Mouse (Mus musculus) lung, embryonic 16.5 days (tissue): ENCODE measurements at regions not wholly inside any gene's neighbourhood (a gene's known extent, or its start where the extent isn't known, plus 50 kb on each side); places are given as distances from the start of the nearest gene placed in this dataset.

ENCODE experiments used
- ATAC-seq: fragments of 200-750 bp; cut with Nextera tagmentation; 2 replicates; pipeline ENCODE4 v1.8.0; 2017; ENCODE audit warnings: low read depth, mild to moderate bottlenecking, moderate library complexity
- H3K27ac ChIP-seq: fragments of 300-500 bp; sonication (generic); 2 replicates; pipeline ENCODE4 v1.5.1; 2014; ENCODE audit warnings: mild to moderate bottlenecking, control low read depth, low read length
- H3K27me3 ChIP-seq: fragments of 300-500 bp; sonication (generic); 2 replicates; pipeline ENCODE4 v1.6.1; 2014; ENCODE audit warnings: low read depth, low read length, mixed read lengths; ENCODE audit not compliant: control insufficient read depth, insufficient read depth
- H3K36me3 ChIP-seq: fragments of 300-500 bp; sonication (generic); 2 replicates; pipeline ENCODE4 v1.6.1; 2014; ENCODE audit warnings: low read length; ENCODE audit not compliant: control insufficient read depth, insufficient read depth
- H3K4me1 ChIP-seq: fragments of 300-500 bp; sonication (generic); replicated peaks from 2 replicates; pipeline ENCODE4 v1.6.1; 2014; ENCODE audit warnings: low read length, mixed read lengths; ENCODE audit not compliant: control insufficient read depth, insufficient read depth
- H3K4me2 ChIP-seq: fragments of 300-500 bp; sonication (generic); 2 replicates; pipeline ENCODE4 v1.6.1; 2014; ENCODE audit warnings: low read depth, low read length, control low read depth
- H3K4me3 ChIP-seq: fragments of 300-500 bp; sonication (generic); 2 replicates; pipeline ENCODE4 v1.5.1; 2014; ENCODE audit warnings: mild to moderate bottlenecking, low read length, control low read depth
- H3K9ac ChIP-seq: fragments of 300-500 bp; sonication (generic); 2 replicates; pipeline ENCODE4 v1.6.1; 2014; ENCODE audit warnings: low read length, control low read depth
- H3K9me3 ChIP-seq: fragments of 300-500 bp; sonication (generic); 2 replicates; pipeline ENCODE4 v1.6.1; 2016; ENCODE audit warnings: low read length; ENCODE audit not compliant: control insufficient read depth
- WGBS: fragments of 180-500 bp; shearing (Covaris S2); extraction: QIAGEN DNeasy Blood & Tissue Kit; methylation state at CpG from one replicate; pipeline ENCODE4 v1.1.7; 2014; 5-methylcytosine and 5-hydroxymethylcytosine counted together

DNA sequence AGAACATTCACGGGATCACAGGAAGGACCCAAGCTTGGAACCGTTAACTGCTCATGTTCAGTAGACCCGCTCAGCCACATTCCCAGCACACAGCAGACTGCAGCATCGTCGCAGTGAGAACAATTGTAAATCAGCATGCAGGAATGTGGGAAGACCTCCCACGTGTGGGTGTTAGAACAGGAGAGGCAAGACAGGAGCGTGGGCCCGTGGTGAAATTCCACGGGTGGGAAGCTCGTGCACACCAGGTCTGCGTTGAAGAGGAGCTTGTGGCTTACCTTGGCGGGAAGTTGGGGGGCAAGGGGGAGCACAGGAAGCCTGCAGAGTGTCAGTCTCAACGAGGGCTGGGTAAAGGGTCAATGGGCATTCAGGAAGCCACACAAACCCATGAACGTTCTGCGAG, 238.2 kb upstream of the Dio3 start:
- WGBS, result 52% methylated on average over 15 of the region's 15 CpGs

DNA sequence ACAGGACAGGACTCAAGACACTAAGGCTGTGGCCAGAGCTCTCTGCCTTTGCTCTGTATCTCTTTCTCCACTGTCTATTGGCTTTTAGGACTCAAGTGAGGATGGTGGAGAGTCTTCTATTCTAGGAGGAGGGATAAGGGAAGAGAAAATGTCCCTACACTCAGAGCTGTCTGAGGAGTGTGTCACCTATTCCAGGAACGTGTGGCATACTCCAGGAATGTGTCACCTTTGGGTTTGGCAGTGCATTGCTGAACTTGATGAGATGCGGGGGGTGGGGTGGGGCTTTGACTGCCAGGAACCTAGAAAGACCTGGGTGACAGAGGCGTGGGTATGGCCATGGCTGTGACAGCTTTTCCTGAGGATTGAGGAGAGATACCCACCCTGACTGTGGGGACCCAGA, 237.1 kb upstream of the Dio3 start:
- H3K9me3 ChIP-seq, result no peaks in the 10 kb centered on the region
- no peak for ATAC-seq
- no peak overlapping the region for H3K4me2 ChIP-seq
- no peak overlapping the region for H3K27ac ChIP-seq
- no peaks in the 10 kb centered on the region for H3K36me3 ChIP-seq
- no peaks in the 10 kb centered on the region for H3K4me1 ChIP-seq
- H3K4me3 ChIP-seq, result no peak overlapping the region
- H3K9ac ChIP-seq, result no peak overlapping the region
- WGBS, result 40% methylated on average over 3 of the region's 3 CpGs
- no peaks in the 10 kb centered on the region for H3K27me3 ChIP-seq

More for the DNA sequence above, 238.2 kb upstream of the Dio3 start:
- no peak overlapping the region for H3K4me2 ChIP-seq
- H3K36me3 ChIP-seq, result no peaks in the 10 kb centered on the region
- ATAC-seq, result no peak
- H3K4me1 ChIP-seq, result no peaks in the 10 kb centered on the region
- H3K27ac ChIP-seq, result no peak overlapping the region
- no peaks in the 10 kb centered on the region for H3K9me3 ChIP-seq
- no peak overlapping the region for H3K9ac ChIP-seq
- no peaks in the 10 kb centered on the region for H3K27me3 ChIP-seq
- no peak overlapping the region for H3K4me3 ChIP-seq

DNA sequence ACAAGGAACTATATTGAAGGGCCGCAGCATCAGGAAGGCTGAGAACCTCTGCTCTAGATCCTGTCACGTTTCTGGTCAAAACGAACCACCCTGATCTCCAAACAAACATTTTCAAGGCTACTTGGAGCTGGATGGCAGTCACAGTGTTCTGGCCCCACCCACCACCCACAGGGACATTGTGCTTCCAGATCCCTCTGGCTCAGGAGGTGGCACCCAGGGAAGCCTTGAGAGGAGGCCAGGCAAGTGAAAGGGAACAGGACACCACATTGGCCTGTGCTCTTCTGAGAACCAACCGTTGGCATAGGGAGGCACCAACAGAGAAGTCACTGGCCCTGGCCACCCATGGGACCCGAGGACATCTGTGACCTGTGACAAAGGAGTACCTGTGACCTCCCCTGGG, 234.6 kb upstream of the Dio3 start:
- Histone ChIP-seq H3K4me1 (0 out of 2 replicates have a peak, but pooled peaks cover 8% of the 10 kb centered on the region), H3K36me3 (no peaks in the 10 kb centered on the region), H3K9ac (no peak overlapping the region), H3K9me3 (no peaks in the 10 kb centered on the region), H3K4me2 (no peak overlapping the region), H3K27ac (no peak overlapping the region), H3K27me3 (no peaks in the 10 kb centered on the region), H3K4me3 (no peak overlapping the region)
- 70% methylated on average over 5 of the region's 5 CpGs for WGBS
- no peak for ATAC-seq

- Histone ChIP-seq H3K4me3 (no peak overlapping the region), H3K9ac (no peak overlapping the region), H3K36me3 (no peaks in the 10 kb centered on the region), H3K27me3 (no peaks in the 10 kb centered on the region), H3K9me3 (no peaks in the 10 kb centered on the region), H3K27ac (no peak overlapping the region), H3K4me2 (no peak overlapping the region), H3K4me1 (0 out of 2 replicates have a peak, but pooled peaks cover 9% of the 10 kb centered on the region)
- ATAC-seq, result no peak
- 83% methylated on average over 5 of the region's 5 CpGs for WGBS
Measured at GRCm38 (mm10) chr12:110044721-110045120, 234.1 kb upstream of the Dio3 start.

DNA sequence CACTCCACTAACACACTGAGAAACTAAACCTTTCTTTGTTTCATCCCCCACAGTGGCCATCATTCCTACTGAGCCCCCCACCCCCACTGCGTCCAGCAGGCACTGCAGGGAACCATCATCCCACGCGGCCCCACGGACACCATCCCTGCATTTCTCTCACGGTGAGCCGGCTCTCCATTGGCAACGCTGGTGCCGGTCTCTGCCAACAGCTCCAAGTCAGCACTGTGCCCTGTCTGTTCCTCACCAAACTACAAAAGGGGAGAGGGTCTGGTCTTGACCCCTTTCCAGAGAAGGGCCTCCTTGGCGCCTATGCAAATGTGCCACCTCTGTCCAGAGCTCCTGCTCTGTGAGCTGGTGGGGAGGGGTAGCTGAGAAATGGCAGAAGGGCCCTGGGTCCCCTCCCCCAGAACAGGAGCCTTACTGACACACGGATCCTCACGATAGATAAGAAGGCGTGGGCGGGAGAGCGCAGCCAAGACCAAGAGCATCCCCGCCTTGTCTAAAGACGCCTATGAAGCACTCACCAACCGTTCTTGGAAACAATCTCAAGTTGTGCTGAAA, 233.0 kb upstream of the Dio3 start:
- Histone ChIP-seq H3K36me3 (no peaks in the 10 kb centered on the region), H3K4me3 (no peak overlapping the region), H3K27ac (no peak overlapping the region), H3K9ac (no peak overlapping the region), H3K4me1 (0 out of 2 replicates have a peak, but pooled peaks cover 9% of the 10 kb centered on the region), H3K4me2 (no peak overlapping the region), H3K9me3 (no peaks in the 10 kb centered on the region), H3K27me3 (no peaks in the 10 kb centered on the region)
- no peak for ATAC-seq
- WGBS, result 56% methylated on average over 17 of the region's 17 CpGs

DNA sequence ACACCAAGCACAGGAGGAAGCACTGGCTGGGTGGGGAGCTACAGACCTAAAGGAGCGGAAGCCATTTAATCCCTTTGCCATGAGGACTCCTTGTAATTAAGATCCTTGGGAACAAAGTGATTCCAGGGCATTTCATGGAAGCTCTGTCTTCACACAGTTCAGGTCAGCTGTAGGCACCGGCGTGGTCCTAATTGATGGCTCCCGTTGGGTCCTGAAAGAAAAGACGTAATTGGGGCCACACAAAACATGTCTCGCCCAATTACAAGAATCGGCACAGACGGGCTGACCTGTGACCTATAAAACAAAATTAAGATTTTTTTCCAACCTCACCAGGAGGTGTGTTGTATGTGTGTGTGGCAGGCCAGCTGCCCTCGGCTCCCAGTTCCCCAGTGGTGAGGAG, 232.3 kb upstream of the Dio3 start:
- WGBS, result 83% methylated on average over 9 of the region's 9 CpGs
- Histone ChIP-seq H3K9ac (no peak overlapping the region), H3K4me1 (0 out of 2 replicates have a peak, but pooled peaks cover 9% of the 10 kb centered on the region), H3K4me3 (no peak overlapping the region), H3K27me3 (no peaks in the 10 kb centered on the region), H3K4me2 (no peak overlapping the region), H3K36me3 (no peaks in the 10 kb centered on the region), H3K9me3 (no peaks in the 10 kb centered on the region), H3K27ac (no peak overlapping the region)
- no peak for ATAC-seq

DNA sequence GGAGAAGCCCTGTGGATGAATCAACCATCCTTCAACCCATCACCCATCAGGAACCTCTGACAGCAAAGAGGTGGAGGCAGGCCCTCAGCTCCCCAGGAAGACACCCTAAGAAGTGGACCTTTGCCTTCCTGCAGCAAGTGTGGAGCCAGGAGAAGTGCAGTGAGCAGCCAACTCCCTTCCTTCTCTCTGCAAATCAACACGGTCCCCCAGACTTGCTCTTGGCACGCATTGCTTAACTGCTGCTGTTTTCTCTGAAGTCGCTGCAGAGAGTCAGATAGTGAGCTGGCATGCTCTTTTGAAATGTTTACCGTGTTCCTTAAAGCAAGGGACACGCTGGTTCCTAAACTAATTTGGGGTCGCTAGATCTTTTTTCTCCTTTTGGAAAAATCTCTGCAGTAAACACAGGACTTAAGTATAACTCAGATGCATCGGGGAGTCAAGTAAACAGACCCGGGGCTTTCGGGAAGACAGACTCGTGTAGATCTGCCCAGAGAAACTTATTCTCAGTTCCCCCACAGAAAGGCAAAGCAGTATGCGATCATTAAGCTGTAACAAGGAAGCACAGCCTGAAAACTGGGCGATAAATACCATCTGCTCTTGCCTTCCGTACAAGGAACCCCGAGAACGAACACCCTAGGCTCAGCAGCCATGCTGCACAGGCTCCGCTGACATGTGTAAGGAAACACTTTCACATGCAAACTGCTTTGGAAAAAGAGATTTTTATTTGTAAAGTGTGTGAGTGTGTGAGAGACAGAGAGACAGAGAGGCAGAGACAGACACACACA, 231.2 kb upstream of the Dio3 start:
- Histone ChIP-seq H3K27ac (0 out of 2 replicates have a peak overlapping the region, but pooled peaks have one; percentile 20), H3K36me3 (no peaks in the 10 kb centered on the region), H3K4me2 (peak overlapping the region; percentile 42), H3K27me3 (no peaks in the 10 kb centered on the region), H3K4me1 (0 out of 2 replicates have a peak, but pooled peaks cover 9% of the 10 kb centered on the region), H3K9me3 (no peaks in the 10 kb centered on the region), H3K9ac (no peak overlapping the region), H3K4me3 (peak overlapping the region; percentile 12; the same call in 1 of the 2 replicates)
- WGBS, result 36% methylated on average over 16 of the region's 16 CpGs
- peak; percentile 53; the same call in 1 of the 2 replicates for ATAC-seq

- Histone ChIP-seq H3K27me3 (no peaks in the 10 kb centered on the region), H3K27ac (no peak overlapping the region), H3K36me3 (no peaks in the 10 kb centered on the region), H3K4me1 (0 out of 2 replicates have a peak, but pooled peaks cover 9% of the 10 kb centered on the region), H3K4me3 (no peak overlapping the region), H3K4me2 (no peak overlapping the region), H3K9me3 (no peaks in the 10 kb centered on the region), H3K9ac (no peak overlapping the region)
- no peak for ATAC-seq
- 74% methylated on average over 10 of the region's 10 CpGs for WGBS
Measured at GRCm38 (mm10) chr12:110049154-110049736, 229.6 kb upstream of the Dio3 start.

GRCm38 (mm10) chr12:110059321-110059720, 219.5 kb upstream of the Dio3 start:
- Histone ChIP-seq H3K4me1 (no peaks in the 10 kb centered on the region), H3K27me3 (no peaks in the 10 kb centered on the region), H3K27ac (no peak overlapping the region), H3K9ac (no peak overlapping the region), H3K4me3 (no peak overlapping the region), H3K4me2 (no peak overlapping the region), H3K9me3 (no peaks in the 10 kb centered on the region), H3K36me3 (no peaks in the 10 kb centered on the region)
- no peak for ATAC-seq
- 73% methylated on average over 5 of the region's 5 CpGs for WGBS
